Mouse (Mus musculus) embryonic facial prominence, embryonic 14.5 days (tissue): ENCODE data around the gene Hdgfl3. TPM values are rescaled to one million over a fixed set of nuclear protein-coding genes. Genes with fewer than 3 reads are reported as not detected.

Experiments
- ATAC-seq: fragments of 200-750 bp; cut with Nextera tagmentation; 2 replicates; pipeline ENCODE4 v1.8.0; 2017; ENCODE audit warnings: low read depth, moderate number of reproducible peaks, moderate TSS enrichment
- DNase-seq: peaks from one replicate; pipeline ENCODE4 v3.0.0-alpha.2; 2015; ENCODE audit warnings: low spot score
- H3K27ac ChIP-seq: fragments of 300-500 bp; sonication (generic); replicated peaks from 2 replicates; pipeline ENCODE4 v1.5.1; 2014; ENCODE audit warnings: low read depth, mild to moderate bottlenecking, low read length, moderate library complexity
- H3K27me3 ChIP-seq: fragments of 300-500 bp; sonication (generic); replicated peaks from 2 replicates; pipeline ENCODE4 v1.6.1; 2014; ENCODE audit warnings: low read length; ENCODE audit not compliant: control insufficient read depth, insufficient read depth
- H3K36me3 ChIP-seq: fragments of 300-500 bp; sonication (generic); 2 replicates; pipeline ENCODE4 v1.6.1; 2014; ENCODE audit warnings: low read length, mixed read lengths; ENCODE audit not compliant: control insufficient read depth, insufficient read depth
- H3K4me1 ChIP-seq: fragments of 300-500 bp; sonication (generic); 2 replicates; pipeline ENCODE4 v1.6.1; 2014; ENCODE audit warnings: antibody characterized with exemption, low read length; ENCODE audit not compliant: control insufficient read depth, insufficient read depth
- H3K4me2 ChIP-seq: fragments of 300-500 bp; sonication (generic); 2 replicates; pipeline ENCODE4 v1.6.1; 2014; ENCODE audit warnings: low read depth, mild to moderate bottlenecking, low read length, moderate library complexity, mixed read lengths
- H3K4me3 ChIP-seq: fragments of 300-500 bp; sonication (generic); 2 replicates; pipeline ENCODE4 v1.5.1; 2014; ENCODE audit warnings: low read depth, mild to moderate bottlenecking, low read length
- H3K9ac ChIP-seq: fragments of 300-500 bp; sonication (generic); 2 replicates; pipeline ENCODE4 v1.6.1; 2014; ENCODE audit warnings: low read depth, mild to moderate bottlenecking, low read length, moderate library complexity, mixed read lengths
- H3K9me3 ChIP-seq: fragments of 300-500 bp; sonication (generic); 2 replicates; pipeline ENCODE4 v1.6.1; 2016; ENCODE audit warnings: low read length; ENCODE audit not compliant: control insufficient read depth
- WGBS: fragments of 180-500 bp; shearing (Covaris S2); extraction: QIAGEN DNeasy Blood & Tissue Kit; methylation state at CpG from one replicate; pipeline ENCODE4 v1.1.7; 2014; 5-methylcytosine and 5-hydroxymethylcytosine counted together
- polyA plus RNA-seq: library from polyadenylated mRNA; unstranded; fragments of >200 nt; fragmentation: Nextera tagmentation; extraction: Ambion mirVana; gene quantifications from 2 replicates; pipeline ENCODE4 v1.2.1, GENCODE M21; 2014

Gene Hdgfl3
- 17.0 and 18.7 TPM in 2 replicates for polyA plus RNA-seq

- WGBS, result 0% methylated on average over 11 of the region's 63 CpGs
- H3K9me3 ChIP-seq, result no peaks in the 10 kb centered on the region
- peak within 1 kb of the TSS; percentile 95 for H3K9ac ChIP-seq
- H3K4me1 ChIP-seq, result peaks cover 14% of the 10 kb centered on the region
- peak; percentile 90 for ATAC-seq
- H3K27me3 ChIP-seq, result no peaks in the 10 kb centered on the region
- H3K36me3 ChIP-seq, result no peaks in the 10 kb centered on the region
- peak within 1 kb of the TSS; percentile 91 for H3K4me3 ChIP-seq
- H3K27ac ChIP-seq, result peak within 1 kb of the TSS; percentile 92
- DNase-seq, result peak; percentile 94
- peak within 1 kb of the TSS; percentile 87 for H3K4me2 ChIP-seq
Observed at GRCm38 (mm10) chr7:81934267-81934745, at the start of gene Hdgfl3. Gene Hdgfl3 (minus strand): TSS chr7:81934473.

GRCm38 (mm10) chr7:81983651-81984050, 49.4 kb upstream of the Hdgfl3 start:
- Histone ChIP-seq H3K4me3 (no peak overlapping the region), H3K27me3 (peaks cover 8% of the 10 kb centered on the region), H3K36me3 (no peaks in the 10 kb centered on the region), H3K4me2 (no peak overlapping the region), H3K4me1 (no peaks in the 10 kb centered on the region), H3K9ac (no peak overlapping the region), H3K27ac (no peak overlapping the region), H3K9me3 (no peaks in the 10 kb centered on the region)
- DNase-seq (no peak), ATAC-seq (no peak)
- WGBS, result 80% methylated on average over 6 of the region's 6 CpGs

GRCm38 (mm10) chr7:81978304-81978703, 44.0 kb upstream of the Hdgfl3 start:
- H3K4me2 ChIP-seq, result no peak overlapping the region
- H3K36me3 ChIP-seq, result no peaks in the 10 kb centered on the region
- H3K27me3 ChIP-seq, result no peaks in the 10 kb centered on the region
- no peaks in the 10 kb centered on the region for H3K4me1 ChIP-seq
- ATAC-seq (no peak), DNase-seq (no peak)
- no peak overlapping the region for H3K9ac ChIP-seq
- 75% methylated on average over 8 of the region's 8 CpGs for WGBS
- H3K27ac ChIP-seq, result no peak overlapping the region
- no peak overlapping the region for H3K4me3 ChIP-seq
- H3K9me3 ChIP-seq, result no peaks in the 10 kb centered on the region

GRCm38 (mm10) chr7:81974616-81975015, 40.3 kb upstream of the Hdgfl3 start:
- no peak overlapping the region for H3K4me3 ChIP-seq
- H3K27ac ChIP-seq, result no peak overlapping the region
- WGBS, result 84% methylated on average over 10 of the region's 10 CpGs
- H3K36me3 ChIP-seq, result no peaks in the 10 kb centered on the region
- no peaks in the 10 kb centered on the region for H3K4me1 ChIP-seq
- H3K27me3 ChIP-seq, result no peaks in the 10 kb centered on the region
- no peaks in the 10 kb centered on the region for H3K9me3 ChIP-seq
- no peak for ATAC-seq
- no peak for DNase-seq
- no peak overlapping the region for H3K4me2 ChIP-seq
- H3K9ac ChIP-seq, result no peak overlapping the region

- no peaks in the 10 kb centered on the region for H3K4me1 ChIP-seq
- H3K9me3 ChIP-seq, result no peaks in the 10 kb centered on the region
- 91% methylated on average over 12 of the region's 12 CpGs for WGBS
- H3K27ac ChIP-seq, result no peak overlapping the region
- DNase-seq (no peak), ATAC-seq (no peak)
- H3K4me3 ChIP-seq, result no peak overlapping the region
- no peak overlapping the region for H3K4me2 ChIP-seq
- no peaks in the 10 kb centered on the region for H3K27me3 ChIP-seq
- no peaks in the 10 kb centered on the region for H3K36me3 ChIP-seq
- H3K9ac ChIP-seq, result no peak overlapping the region
Observed at GRCm38 (mm10) chr7:81973939-81974338, 39.7 kb upstream of the Hdgfl3 start.

- Histone ChIP-seq H3K27ac (no peak overlapping the region), H3K36me3 (no peaks in the 10 kb centered on the region), H3K27me3 (no peaks in the 10 kb centered on the region), H3K9ac (no peak overlapping the region), H3K4me2 (no peak overlapping the region), H3K4me1 (no peaks in the 10 kb centered on the region), H3K9me3 (no peaks in the 10 kb centered on the region), H3K4me3 (no peak overlapping the region)
- ATAC-seq (no peak), DNase-seq (no peak)
- 96% methylated on average over 5 of the region's 5 CpGs for WGBS
Observed at GRCm38 (mm10) chr7:81973339-81973738, 39.1 kb upstream of the Hdgfl3 start.

GRCm38 (mm10) chr7:81968975-81969374, 34.7 kb upstream of the Hdgfl3 start:
- 79% methylated on average over 6 of the region's 6 CpGs for WGBS
- Histone ChIP-seq H3K4me2 (no peak overlapping the region), H3K4me3 (no peak overlapping the region), H3K9ac (no peak overlapping the region), H3K27me3 (no peaks in the 10 kb centered on the region), H3K9me3 (no peaks in the 10 kb centered on the region), H3K27ac (no peak overlapping the region), H3K4me1 (no peaks in the 10 kb centered on the region), H3K36me3 (no peaks in the 10 kb centered on the region)
- ATAC-seq (no peak), DNase-seq (no peak)

- ATAC-seq, result no peak
- H3K4me1 ChIP-seq, result no peaks in the 10 kb centered on the region
- H3K4me3 ChIP-seq, result no peak overlapping the region
- H3K27ac ChIP-seq, result no peak overlapping the region
- no peak overlapping the region for H3K9ac ChIP-seq
- no peaks in the 10 kb centered on the region for H3K27me3 ChIP-seq
- H3K9me3 ChIP-seq, result no peaks in the 10 kb centered on the region
- no peaks in the 10 kb centered on the region for H3K36me3 ChIP-seq
- no peak overlapping the region for H3K4me2 ChIP-seq
- DNase-seq, result no peak
- 73% methylated on average over 4 of the region's 4 CpGs for WGBS
Observed at GRCm38 (mm10) chr7:81968451-81968850, 34.2 kb upstream of the Hdgfl3 start.

- no peak overlapping the region for H3K27ac ChIP-seq
- no peaks in the 10 kb centered on the region for H3K4me1 ChIP-seq
- no peaks in the 10 kb centered on the region for H3K9me3 ChIP-seq
- H3K4me3 ChIP-seq, result no peak overlapping the region
- no peak for DNase-seq
- no peaks in the 10 kb centered on the region for H3K36me3 ChIP-seq
- no peak overlapping the region for H3K4me2 ChIP-seq
- H3K9ac ChIP-seq, result no peak overlapping the region
- 64% methylated on average over 5 of the region's 5 CpGs for WGBS
- ATAC-seq, result no peak
- H3K27me3 ChIP-seq, result no peaks in the 10 kb centered on the region
Observed at GRCm38 (mm10) chr7:81966195-81966594, 31.9 kb upstream of the Hdgfl3 start.
